Mouse (Mus musculus) CD4-positive, CD25-positive, alpha-beta regulatory T cell, adult 2 months (primary cell): Measurements from ENCODE around the gene Acmsd.
A peak's percentile ranks its signal among the peaks of the same experiment; 100 is the strongest.
"Not testable (repeated sequence)": the region's sequence is repeated elsewhere in the genome, so short reads cannot be mapped to it uniquely, and the experiment has no call there.

Experiments used
- DNase-seq: peaks from one replicate; pipeline ENCODE4 v3.0.0-alpha.2; 2012; ENCODE audit warnings: low read depth, low spot score

The Acmsd gene

GRCm38 (mm10) chr1:127729096-127729495, at the start of gene Acmsd:
Gene Acmsd (plus strand): TSS chr1:127729413.
- DNase-seq, result no peak

- peak; percentile 66 for DNase-seq
Observed at GRCm38 (mm10) chr1:127679498-127680133, 49.6 kb upstream of the Acmsd start, which contains the start of gene Tmem163. Gene Tmem163 (minus strand): TSS chr1:127679548.

- peak; percentile 14 for DNase-seq
Observed at GRCm38 (mm10) chr1:127696533-127696932, 32.7 kb upstream of the Acmsd start.

- DNase-seq, result peak; percentile 21
Observed at GRCm38 (mm10) chr1:127702187-127702586, 27.0 kb upstream of the Acmsd start.

- DNase-seq, result no peak
Observed at GRCm38 (mm10) chr1:127706269-127706668, 22.9 kb upstream of the Acmsd start.

GRCm38 (mm10) chr1:127716441-127716840, 12.8 kb upstream of the Acmsd start:
- no peak for DNase-seq

GRCm38 (mm10) chr1:127718290-127718689, 10.9 kb upstream of the Acmsd start:
- DNase-seq, result no peak

- no peak for DNase-seq
Observed at GRCm38 (mm10) chr1:127723596-127723995, 5.6 kb upstream of the Acmsd start.

GRCm38 (mm10) chr1:127731086-127731485, 1.9 kb downstream of the Acmsd start:
- no peak for DNase-seq

- DNase-seq, result no peak
Observed at GRCm38 (mm10) chr1:127732435-127732834, 3.2 kb downstream of the Acmsd start.

- DNase-seq, result peak; percentile 27
Observed at GRCm38 (mm10) chr1:127732841-127733240, 3.6 kb downstream of the Acmsd start.

- DNase-seq, result no peak
Observed at GRCm38 (mm10) chr1:127735356-127735755, 6.1 kb downstream of the Acmsd start.

GRCm38 (mm10) chr1:127750401-127751102, 21.3 kb downstream of the Acmsd start:
- no peak for DNase-seq

GRCm38 (mm10) chr1:127755806-127756205, 26.6 kb downstream of the Acmsd start:
- DNase-seq, result no peak

- DNase-seq, result no peak
Observed at GRCm38 (mm10) chr1:127756331-127757163, 27.3 kb downstream of the Acmsd start.

GRCm38 (mm10) chr1:127757164-127757545, 27.9 kb downstream of the Acmsd start:
- DNase-seq, result not testable (repeated sequence)

- DNase-seq, result peak; percentile 31
Observed at GRCm38 (mm10) chr1:127765468-127765867, 36.3 kb downstream of the Acmsd start.

- DNase-seq, result no peak
Observed at GRCm38 (mm10) chr1:127766741-127767140, 37.5 kb downstream of the Acmsd start.

GRCm38 (mm10) chr1:127773198-127773802, 44.1 kb downstream of the Acmsd start:
- no peak for DNase-seq

GRCm38 (mm10) chr1:127773803-127774500, 44.7 kb downstream of the Acmsd start, which contains the start of gene Ccnt2:
Gene Ccnt2 (plus strand): TSS chr1:127774164.
- DNase-seq, result peak; percentile 100

- peak; percentile 55 for DNase-seq
Observed at GRCm38 (mm10) chr1:127774501-127774880, 45.3 kb downstream of the Acmsd start.
